Mouse (Mus musculus) limb, embryonic 14.5 days (tissue): ENCODE data around the gene Col1a2. TPM values are rescaled to one million over a fixed set of nuclear protein-coding genes. Genes with fewer than 3 reads are reported as not detected.
A peak's percentile ranks its signal among the peaks of the same experiment; 100 is the strongest.

Experiments
- ATAC-seq: fragments of 200-750 bp; cut with Nextera tagmentation; 2 replicates; pipeline ENCODE4 v1.8.0; 2017; ENCODE audit warnings: low read depth, moderate number of reproducible peaks, moderate TSS enrichment; ENCODE audit not compliant: low FRiP score
- DNase-seq: peaks from one replicate; pipeline ENCODE4 v3.0.0-alpha.2; 2015; ENCODE audit warnings: low spot score
- H3K27ac ChIP-seq: fragments of 300-500 bp; sonication (generic); replicated peaks from 2 replicates; pipeline ENCODE4 v1.5.1; 2014; ENCODE audit warnings: low read depth, mild to moderate bottlenecking, low read length, moderate library complexity, mixed read lengths
- H3K27me3 ChIP-seq: fragments of 300-500 bp; sonication (generic); 2 replicates; pipeline ENCODE4 v1.6.1; 2014; ENCODE audit warnings: low read length, mixed read lengths; ENCODE audit not compliant: control insufficient read depth, insufficient read depth
- H3K36me3 ChIP-seq: fragments of 300-500 bp; sonication (generic); 2 replicates; pipeline ENCODE4 v1.6.1; 2014; ENCODE audit warnings: mild to moderate bottlenecking, low read length, moderate library complexity, mixed read lengths; ENCODE audit not compliant: control insufficient read depth, insufficient read depth
- H3K4me1 ChIP-seq: fragments of 300-500 bp; sonication (generic); 2 replicates; pipeline ENCODE4 v1.6.1; 2014; ENCODE audit warnings: antibody characterized with exemption, low read length, mixed read lengths; ENCODE audit not compliant: control insufficient read depth, insufficient read depth
- H3K4me2 ChIP-seq: fragments of 300-500 bp; sonication (generic); replicated peaks from 2 replicates; pipeline ENCODE4 v1.6.1; 2014; ENCODE audit warnings: low read depth, mild to moderate bottlenecking, low read length, moderate library complexity; ENCODE audit not compliant: severe bottlenecking
- H3K4me3 ChIP-seq: fragments of 300-500 bp; sonication (generic); replicated peaks from 2 replicates; pipeline ENCODE4 v1.5.1; 2014; ENCODE audit warnings: low read length
- H3K9ac ChIP-seq: fragments of 300-500 bp; sonication (generic); 2 replicates; pipeline ENCODE4 v1.6.1; 2014; ENCODE audit warnings: mild to moderate bottlenecking, low read depth, low read length, moderate library complexity; ENCODE audit not compliant: severe bottlenecking
- H3K9me3 ChIP-seq: fragments of 300-500 bp; sonication (generic); 2 replicates; pipeline ENCODE4 v1.6.1; 2016; ENCODE audit warnings: low read length; ENCODE audit not compliant: control insufficient read depth
- POLR2A ChIP-seq: fragments of 200-500 bp; IDR thresholded peaks from 2 replicates; pipeline ENCODE4 v1.8.0; 2012; ENCODE audit warnings: inconsistent platforms, mild to moderate bottlenecking, moderate library complexity, borderline replicate concordance; ENCODE audit not compliant: insufficient read depth, insufficient read length; ENCODE audit errors: extremely low read depth
- WGBS: fragments of 180-500 bp; shearing (Covaris S2); extraction: QIAGEN DNeasy Blood & Tissue Kit; methylation state at CpG from one replicate; pipeline ENCODE4 v1.1.7; 2014; 5-methylcytosine and 5-hydroxymethylcytosine counted together
- polyA plus RNA-seq, 2 experiments: library from polyadenylated mRNA; depleted of rRNA in 1 of 2; stranded (reverse) in 1 of 2; unstranded in 1 of 2; fragments of >200 nt; fragmentation: Nextera tagmentation in 1 of 2; extraction: Ambion mirVana in 1 of 2; gene quantifications; 2 replicates each; pipeline versions ENCODE4 v1.2.1 to v1.2.3; 2012 to 2014

Col1a2 gene
- polyA plus RNA-seq, 2 experiments: 1,310 to 1,964 TPM

GRCm38 (mm10) chr6:4561621-4562020 is 57.0 kb downstream of the Col1a2 start:
- DNase-seq: no peak
- ATAC-seq: peak; percentile 1; the same call in 1 of the 2 replicates
- no peak overlapping the region for H3K9ac ChIP-seq
- peaks cover 24% of the 10 kb centered on the region for H3K4me1 ChIP-seq
- H3K27me3 ChIP-seq: no peaks in the 10 kb centered on the region
- H3K27ac ChIP-seq: peak overlapping the region; percentile 50; the same call in 1 of the 2 replicates
- H3K4me2 ChIP-seq: 0 out of 2 replicates have a peak overlapping the region, but pooled peaks have one; percentile 21
- TF ChIP-seq POLR2A: no peak
- no peaks in the 10 kb centered on the region for H3K9me3 ChIP-seq
- H3K4me3 ChIP-seq: no peak overlapping the region
- no peaks in the 10 kb centered on the region for H3K36me3 ChIP-seq

GRCm38 (mm10) chr6:4562401-4562800 is 57.8 kb downstream of the Col1a2 start:
- Histone ChIP-seq H3K4me2 (no peak overlapping the region), H3K4me3 (no peak overlapping the region), H3K9ac (no peak overlapping the region), H3K27me3 (no peaks in the 10 kb centered on the region), H3K9me3 (no peaks in the 10 kb centered on the region), H3K27ac (no peak overlapping the region), H3K4me1 (peaks cover 19% of the 10 kb centered on the region), H3K36me3 (no peaks in the 10 kb centered on the region)
- TF ChIP-seq POLR2A: no peak
- WGBS: 16% methylated on average over 1 of the region's 1 CpGs
- DNase-seq: no peak
- no peak for ATAC-seq

GRCm38 (mm10) chr6:4563477-4563876 is 58.9 kb downstream of the Col1a2 start:
- Histone ChIP-seq H3K9ac (no peak overlapping the region), H3K27me3 (no peaks in the 10 kb centered on the region), H3K4me1 (peaks cover 10% of the 10 kb centered on the region), H3K4me2 (no peak overlapping the region), H3K9me3 (no peaks in the 10 kb centered on the region), H3K27ac (no peak overlapping the region), H3K4me3 (no peak overlapping the region), H3K36me3 (no peaks in the 10 kb centered on the region)
- WGBS: 35% methylated on average over 5 of the region's 5 CpGs
- ATAC-seq (peak; percentile 60; the same call in 1 of the 2 replicates), DNase-seq (no peak)
- TF ChIP-seq POLR2A: no peak

GRCm38 (mm10) chr6:4570412-4570811 is 65.8 kb downstream of the Col1a2 start:
- no peak for DNase-seq
- Histone ChIP-seq H3K27ac (no peak overlapping the region), H3K4me1 (peaks cover 5% of the 10 kb centered on the region; the same call in 1 of the 2 replicates), H3K9ac (no peak overlapping the region), H3K4me2 (no peak overlapping the region), H3K9me3 (no peaks in the 10 kb centered on the region), H3K27me3 (no peaks in the 10 kb centered on the region), H3K4me3 (no peak overlapping the region), H3K36me3 (no peaks in the 10 kb centered on the region)
- no peak for ATAC-seq
- 22% methylated on average over 4 of the region's 4 CpGs for WGBS
- TF ChIP-seq POLR2A: no peak

GRCm38 (mm10) chr6:4577756-4578155 is 73.1 kb downstream of the Col1a2 start:
- ATAC-seq: no peak
- 52% methylated on average over 5 of the region's 5 CpGs for whole genome bisulfite sequencing

GRCm38 (mm10) chr6:4578343-4578742 is 73.7 kb downstream of the Col1a2 start:
- H3K27ac ChIP-seq: no peak overlapping the region
- no peak overlapping the region for H3K4me2 ChIP-seq
- H3K9me3 ChIP-seq: no peaks in the 10 kb centered on the region
- no peak overlapping the region for H3K9ac ChIP-seq
- no peak for DNase-seq
- ATAC-seq: no peak
- peaks cover 3% of the 10 kb centered on the region; the same call in 1 of the 2 replicates for H3K4me1 ChIP-seq
- TF ChIP-seq POLR2A: no peak
- H3K36me3 ChIP-seq: no peaks in the 10 kb centered on the region
- no peak overlapping the region for H3K4me3 ChIP-seq
- WGBS: 78% methylated on average over 6 of the region's 6 CpGs
- H3K27me3 ChIP-seq: no peaks in the 10 kb centered on the region

More at GRCm38 (mm10) chr6:4577756-4578155, 73.1 kb downstream of the Col1a2 start:
- Histone ChIP-seq H3K9me3 (no peaks in the 10 kb centered on the region), H3K36me3 (no peaks in the 10 kb centered on the region), H3K27ac (no peak overlapping the region), H3K27me3 (no peaks in the 10 kb centered on the region), H3K4me3 (no peak overlapping the region), H3K9ac (no peak overlapping the region), H3K4me2 (no peak overlapping the region), H3K4me1 (peaks cover under 1% of the 10 kb centered on the region; the same call in 1 of the 2 replicates)
- TF ChIP-seq POLR2A: no peak
- no peak for DNase-seq
